Comparison of ENCODE assay signal across 8 mouse cellular contexts in the genomic region with DNA sequence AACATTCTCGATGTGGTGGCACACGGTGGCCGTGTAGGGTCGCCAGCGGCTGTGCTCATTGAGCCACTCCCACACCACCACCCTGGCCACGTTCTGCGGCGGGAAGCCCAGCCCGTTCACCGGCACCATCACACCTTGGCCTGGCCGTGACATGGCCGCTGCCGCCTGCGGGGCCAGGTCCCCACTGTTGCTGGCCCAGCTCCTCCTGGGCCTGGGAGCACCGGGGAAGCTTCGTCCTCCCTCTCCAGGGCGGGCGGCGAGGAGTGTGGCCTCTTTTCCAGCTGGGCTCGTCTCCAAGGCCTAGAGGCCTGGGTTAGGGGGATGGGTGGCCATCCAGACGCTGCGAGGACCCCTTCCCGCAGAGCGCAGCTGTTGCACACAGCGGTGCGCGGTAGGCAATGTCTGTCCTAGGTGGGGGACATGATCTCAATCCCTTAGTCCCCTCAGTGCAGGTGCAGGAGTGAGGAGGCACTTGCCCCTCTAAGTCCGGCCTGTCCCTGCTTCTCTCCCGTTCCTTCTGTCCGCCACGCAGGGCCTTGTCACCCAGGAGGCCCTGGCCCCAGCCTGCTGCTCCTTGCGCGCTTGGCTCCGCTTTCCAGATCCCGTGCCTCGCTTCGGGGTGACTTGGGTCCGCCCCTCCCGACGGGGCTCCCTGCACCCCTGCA. TPM values are rescaled to one million over a fixed set of nuclear protein-coding genes. Genes with fewer than 3 reads are reported as not detected.
A peak's percentile ranks its signal among the peaks of the same experiment; 100 is the strongest.
DNase-seq lines count a peak whose midpoint lies in the region; ATAC-seq and TF ChIP-seq lines count a peak whose summit lies in the region.

No protein-coding gene starts in this region.

- no peak for DNase-seq in heart, postnatal 0 days (ENCODE audit: low spot score)
- no peak for DNase-seq in heart, postnatal 25 days (ENCODE audit: low spot score)
- peak; percentile 74 to 78 for DNase-seq in cerebellum, adult 2 months
- DNase-seq in frontal cortex, postnatal 25 days (ENCODE audit: low spot score in 2 of 2): peak; percentile 22 to 44
- peak; percentile 62 for DNase-seq in limb, embryonic 11.5 days (ENCODE audit: low spot score)
- DNase-seq in right cerebral cortex, postnatal 10 days (ENCODE audit: low spot score in 2 of 2): peak; percentile 79 to 82

- H3K4me1 ChIP-seq in heart, postnatal 0 days (ENCODE audit: control insufficient read depth, insufficient read depth): peaks cover 11% of the 10 kb centered on the region; the same call in 1 of the 2 replicates
- peaks cover 68% of the 10 kb centered on the region for H3K4me1 ChIP-seq in E14TG2a.4 (replicated peaks; ENCODE audit: low read depth, low read length)
- peaks cover 18% of the 10 kb centered on the region for H3K4me1 ChIP-seq in cerebellum, adult 2 months (ENCODE audit: control insufficient read depth, insufficient read depth, low read length)
- H3K4me1 ChIP-seq in limb, embryonic 11.5 days (ENCODE audit: control insufficient read depth, insufficient read depth, low read length): peaks cover 14% of the 10 kb centered on the region

- no peak for TF ChIP-seq CTCF in heart, postnatal 0 days (IDR thresholded peaks at IDR 0.05; ENCODE audit: low read depth)
- TF ChIP-seq CTCF in E14TG2a.4 (conservative IDR thresholded peaks at IDR 0.05; ENCODE audit: low read length): no peak
- no peak for TF ChIP-seq CTCF in cerebellum, adult 2 months (IDR thresholded peaks at IDR 0.05; ENCODE audit: borderline replicate concordance, insufficient read depth, low read depth, low read length)

- H3K4me2 ChIP-seq in heart, postnatal 0 days (ENCODE audit: low read depth, low read length): peak overlapping the region; percentile 52
- H3K4me2 ChIP-seq in limb, embryonic 11.5 days (ENCODE audit: low read depth, severe bottlenecking): peak overlapping the region; percentile 55

- no peak for TF ChIP-seq POLR2A in cerebellum, adult 2 months (IDR thresholded peaks at IDR 0.05; ENCODE audit: borderline replicate concordance, insufficient read depth, low read length)

- no peak overlapping the region for H3K27ac ChIP-seq in heart, postnatal 0 days (ENCODE audit: low read depth)
- H3K27ac ChIP-seq in cerebellum, adult 2 months (ENCODE audit: insufficient read depth, low read length): peak overlapping the region; percentile 82
- no peak overlapping the region for H3K27ac ChIP-seq in limb, embryonic 11.5 days (replicated peaks; ENCODE audit: low read depth, low read length)

- no peaks in the 10 kb centered on the region for H3K9me3 ChIP-seq in heart, postnatal 0 days (replicated peaks; ENCODE audit: control insufficient read depth, low read length)
- no peaks in the 10 kb centered on the region for H3K9me3 ChIP-seq in E14TG2a.4 (ENCODE audit: low read length)
- no peaks in the 10 kb centered on the region for H3K9me3 ChIP-seq in limb, embryonic 11.5 days (ENCODE audit: control insufficient read depth, low read length)

- ATAC-seq in heart, postnatal 0 days (ENCODE audit: insufficient read depth, low read depth): peak; percentile 22; the same call in 1 of the 2 replicates
- 0 out of 2 replicates have a peak, but pooled peaks have one; percentile 16 for ATAC-seq in limb, embryonic 11.5 days (ENCODE audit: insufficient number of reproducible peaks, low FRiP score, low TSS enrichment, low read depth)
- no peak for ATAC-seq in activated CD4-positive, CD25-positive, alpha-beta regulatory T cell, adult 4 months

- H3K9ac ChIP-seq in heart, postnatal 0 days (replicated peaks; ENCODE audit: low read depth, low read length): no peak overlapping the region
- peak overlapping the region; percentile 49 for H3K9ac ChIP-seq in limb, embryonic 11.5 days (ENCODE audit: low read length)

- peaks cover 96% of the 10 kb centered on the region for H3K27me3 ChIP-seq in heart, postnatal 0 days (ENCODE audit: control insufficient read depth, insufficient read depth, low read length)
- peaks cover 63% of the 10 kb centered on the region for H3K27me3 ChIP-seq in E14TG2a.4 (ENCODE audit: insufficient read depth, low read length)
- no peaks in the 10 kb centered on the region for H3K27me3 ChIP-seq in cerebellum, adult 2 months (ENCODE audit: control insufficient read depth, insufficient read depth, low read length)
- peaks cover 58% of the 10 kb centered on the region for H3K27me3 ChIP-seq in limb, embryonic 11.5 days (ENCODE audit: control insufficient read depth, insufficient read depth, low read length)

- WGBS in heart, postnatal 0 days: 2% methylated on average over 39 of the region's 40 CpGs
- WGBS in cerebellum, adult 2 months: under 1% methylated on average over 40 of the region's 40 CpGs
- 3% methylated on average over 40 of the region's 40 CpGs for WGBS in limb, embryonic 11.5 days

- no peak for TF ChIP-seq EP300 in heart, postnatal 0 days (IDR thresholded peaks at IDR 0.05; ENCODE audit: low read depth)

- H3K4me3 ChIP-seq in heart, postnatal 0 days (ENCODE audit: low read depth, low read length): peak overlapping the region; percentile 39
- H3K4me3 ChIP-seq in E14TG2a.4 (replicated peaks; ENCODE audit: low read length): peak overlapping the region; percentile 76
- H3K4me3 ChIP-seq in cerebellum, adult 2 months (replicated peaks; ENCODE audit: insufficient read depth, low read depth, low read length): peak overlapping the region; percentile 89
- H3K4me3 ChIP-seq in limb, embryonic 11.5 days (ENCODE audit: low read depth, low read length): peak overlapping the region; percentile 49

- intact Hi-C loops in heart, postnatal 25 days (cut with DNase I): no loop called here

- H3K36me3 ChIP-seq in heart, postnatal 0 days (replicated peaks; ENCODE audit: control insufficient read depth, insufficient read depth, low read length): no peaks in the 10 kb centered on the region
- no peaks in the 10 kb centered on the region for H3K36me3 ChIP-seq in E14TG2a.4 (ENCODE audit: insufficient read depth, low read length)
- no peaks in the 10 kb centered on the region for H3K36me3 ChIP-seq in limb, embryonic 11.5 days (ENCODE audit: control insufficient read depth, insufficient read depth, low read length)

RNA-seq across cellular contexts. Expression of a gene that starts 1.4 kb away (rescaled TPM):
- 1.7 and 13.8 TPM in 2 replicates for total RNA-seq in heart, postnatal 0 days (2014; rRNA removed; ENCODE audit: low replicate concordance)
- polyA plus RNA-seq in heart, postnatal 0 days (2015; fragmentation: Nextera tagmentation; extraction: Ambion mirVana): 0.30 and 0.48 TPM in 2 replicates
- total RNA-seq in heart, postnatal 25 days (2021): 1 to 10 TPM; 1.8 to 1.9 TPM
- 123 and 127 TPM in 2 replicates for polyA plus RNA-seq in cerebellum, adult 2 months (2012; rRNA removed)
- 3.0 and 3.5 TPM in 2 replicates for polyA plus RNA-seq in limb, embryonic 11.5 days (2014; fragmentation: Nextera tagmentation; extraction: Ambion mirVana)
- 10 to 100 TPM; 45.6 to 48.2 TPM for polyA plus RNA-seq in activated CD4-positive, CD25-positive, alpha-beta regulatory T cell, adult 4 months (2017; shearing (Covaris generic))

RNA-seq across cellular contexts. Expression of a gene that starts 39.4 kb away (rescaled TPM):
- total RNA-seq in heart, postnatal 0 days (2014; rRNA removed; ENCODE audit: low replicate concordance): 1.1 TPM in 1 of 2 replicates, not detected in the other
- polyA plus RNA-seq in heart, postnatal 0 days (2015; fragmentation: Nextera tagmentation; extraction: Ambion mirVana): 0.15 and 0.25 TPM in 2 replicates
- under 1 TPM; 0.57 to 0.78 TPM for total RNA-seq in heart, postnatal 25 days (2021)
- polyA plus RNA-seq in cerebellum, adult 2 months (2012; rRNA removed): 0.41 and 0.80 TPM in 2 replicates
- polyA plus RNA-seq in limb, embryonic 11.5 days (2014; fragmentation: Nextera tagmentation; extraction: Ambion mirVana): 0.12 TPM in 1 of 2 replicates, not detected in the other
- 1 to 10 TPM; 1.9 to 2.5 TPM for polyA plus RNA-seq in activated CD4-positive, CD25-positive, alpha-beta regulatory T cell, adult 4 months (2017; shearing (Covaris generic))

Comparison
In these comparisons a context has a peak if more than half of its experiments do, and no peak if none do; other contexts are left out.
1. DNase-seq: peak in cerebellum, adult 2 months (2 of 2), frontal cortex, postnatal 25 days (2 of 2), limb, embryonic 11.5 days (single experiment) and right cerebral cortex, postnatal 10 days (2 of 2); none in heart, postnatal 0 days (single experiment) and heart, postnatal 25 days (single experiment).
2. H3K4me3 ChIP-seq: peak in every context shown above with its lines; median percentile 89 in cerebellum, adult 2 months; 76 in E14TG2a.4; 49 in limb, embryonic 11.5 days; 39 in heart, postnatal 0 days.
3. RNA of a gene that starts 1.4 kb away (polyA plus RNA-seq): 123 to 127 TPM in cerebellum, adult 2 months and 45.6 to 48.2 TPM in activated CD4-positive, CD25-positive, alpha-beta regulatory T cell, adult 4 months; 3.0 to 3.5 TPM in limb, embryonic 11.5 days and 0.30 to 0.48 TPM in heart, postnatal 0 days; every median in the first group is over 10 times any median in the second.